Mouse (Mus musculus): ENCODE measurements around the gene Epc2. TPM values are rescaled to one million over a fixed set of nuclear protein-coding genes. Genes with fewer than 3 reads are reported as not detected.

Gene Epc2
- polyA plus RNA-seq, 1 experiment from 2014 or later, result 2.1 TPM

- H3K4me3 ChIP-seq (replicated peaks), result no peak overlapping the region
- H3K9me3 ChIP-seq (replicated peaks), result no peaks in the 10 kb centered on the region
- H3K27ac ChIP-seq, result no peak overlapping the region
- H3K9ac ChIP-seq, result no peak overlapping the region
- no peaks in the 10 kb centered on the region for H3K36me3 ChIP-seq
- H3K4me1 ChIP-seq (replicated peaks), result peaks cover 7% of the 10 kb centered on the region
- DNase-seq (no peak), ATAC-seq (ENCODE audit: low read depth) (no peak)
- 47% methylated on average over 2 of the region's 2 CpGs for WGBS (ENCODE audit: insufficient replicate concordance)
- H3K4me2 ChIP-seq, result no peak overlapping the region
- H3K27me3 ChIP-seq, result 0 out of 2 replicates have a peak, but pooled peaks cover 5% of the 10 kb centered on the region
Measured at GRCm38 (mm10) chr2:49446238-49446637, 5.0 kb upstream of the Epc2 start.

GRCm38 (mm10) chr2:49447586-49448475, 3.5 kb upstream of the Epc2 start:
- 56% methylated on average over 8 of the region's 8 CpGs for WGBS (ENCODE audit: insufficient replicate concordance)
- peaks cover 7% of the 10 kb centered on the region for H3K4me1 ChIP-seq (replicated peaks)

DNA sequence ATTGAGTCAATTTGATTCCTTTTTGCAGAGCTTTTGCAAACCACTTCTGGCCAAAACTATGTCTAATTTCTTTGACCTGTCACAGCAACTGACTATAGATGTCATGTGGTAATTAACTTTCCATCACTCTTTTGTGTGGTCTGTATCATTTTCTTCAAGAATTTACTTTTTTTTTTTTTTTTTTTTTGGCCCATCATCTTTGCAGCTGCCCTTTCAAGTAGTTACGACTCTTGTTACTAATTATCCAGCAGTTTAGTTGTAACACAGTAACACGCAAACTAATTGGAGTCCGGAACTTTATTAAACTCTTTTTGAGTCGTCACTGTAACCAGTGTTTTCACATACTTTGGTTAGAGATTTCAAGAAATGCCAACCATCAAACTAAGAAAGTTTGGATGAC, 819 bp upstream of the Epc2 start:
- Histone ChIP-seq H3K27me3 (0 out of 2 replicates have a peak, but pooled peaks cover 5% of the 10 kb centered on the region), H3K4me1 (replicated peaks) (peaks cover 25% of the 10 kb centered on the region), H3K9me3 (replicated peaks) (no peaks in the 10 kb centered on the region), H3K9ac (peak overlapping the region; percentile 90), H3K36me3 (no peaks in the 10 kb centered on the region), H3K4me2 (peak overlapping the region; percentile 91), H3K27ac (no peak overlapping the region), H3K4me3 (replicated peaks) (peak overlapping the region; percentile 90)
- ATAC-seq (ENCODE audit: low read depth) (no peak), DNase-seq (no peak)
- WGBS (ENCODE audit: insufficient replicate concordance), result 23% methylated on average over 4 of the region's 4 CpGs

More at GRCm38 (mm10) chr2:49447586-49448475, 3.5 kb upstream of the Epc2 start:
- H3K4me2 ChIP-seq, result no peak overlapping the region
- DNase-seq, result no peak
- H3K9ac ChIP-seq, result no peak overlapping the region
- 0 out of 2 replicates have a peak, but pooled peaks cover 5% of the 10 kb centered on the region for H3K27me3 ChIP-seq
- no peaks in the 10 kb centered on the region for H3K36me3 ChIP-seq
- H3K4me3 ChIP-seq (replicated peaks), result no peak overlapping the region
- H3K27ac ChIP-seq, result no peak overlapping the region
- H3K9me3 ChIP-seq (replicated peaks), result no peaks in the 10 kb centered on the region
- ATAC-seq (ENCODE audit: low read depth), result no peak

- ATAC-seq (ENCODE audit: low read depth) (peak; percentile 78), DNase-seq (peak; percentile 83)
- under 1% methylated on average over 41 of the region's 64 CpGs for WGBS (ENCODE audit: insufficient replicate concordance)
- no peaks in the 10 kb centered on the region for H3K9me3 ChIP-seq (replicated peaks)
- H3K4me1 ChIP-seq (replicated peaks), result peaks cover 30% of the 10 kb centered on the region
- no peaks in the 10 kb centered on the region for H3K36me3 ChIP-seq
- peak overlapping the region; percentile 90 for H3K4me3 ChIP-seq (replicated peaks)
- H3K27ac ChIP-seq, result peak overlapping the region; percentile 96
- peak overlapping the region; percentile 91 for H3K4me2 ChIP-seq
- H3K27me3 ChIP-seq, result 0 out of 2 replicates have a peak, but pooled peaks cover 5% of the 10 kb centered on the region
- peak overlapping the region; percentile 90 for H3K9ac ChIP-seq
Measured at GRCm38 (mm10) chr2:49451637-49452211, 438 bp downstream of the Epc2 start.

DNA sequence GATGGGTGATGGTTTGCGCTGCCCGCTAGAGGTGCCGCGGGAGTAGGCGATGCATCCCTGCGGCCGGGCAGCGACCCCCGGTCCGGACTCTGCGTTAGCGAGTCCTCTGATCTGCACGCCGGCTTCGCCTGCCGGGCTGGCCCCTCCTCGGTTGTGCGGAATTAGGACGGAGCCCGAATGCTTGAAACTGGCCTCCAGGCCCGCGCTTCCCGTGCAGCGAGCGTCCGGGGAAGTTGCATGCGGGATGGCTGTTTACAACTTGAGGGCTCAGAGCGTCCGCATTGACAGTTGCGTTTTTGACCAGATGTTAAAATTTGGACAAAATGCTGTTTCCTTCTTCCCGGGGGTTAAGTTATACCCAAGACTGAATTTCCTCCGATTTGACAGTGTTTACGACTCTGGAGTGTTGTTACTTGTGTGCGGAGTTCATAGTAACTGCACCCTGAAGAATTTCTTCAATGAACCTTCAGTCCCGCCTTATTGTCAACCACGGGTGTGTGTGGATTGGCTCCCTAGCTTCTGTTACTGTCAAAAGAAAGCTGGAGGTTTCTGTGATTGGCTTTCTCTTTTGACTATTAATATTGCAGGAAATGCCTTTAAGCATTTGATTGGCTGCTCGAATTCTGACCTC, 1.3 kb downstream of the Epc2 start:
- peak; percentile 72 for DNase-seq
- H3K36me3 ChIP-seq, result no peaks in the 10 kb centered on the region
- H3K4me3 ChIP-seq (replicated peaks), result peak overlapping the region; percentile 90
- peak overlapping the region; percentile 90 for H3K9ac ChIP-seq
- peaks cover 32% of the 10 kb centered on the region for H3K4me1 ChIP-seq (replicated peaks)
- H3K9me3 ChIP-seq (replicated peaks), result no peaks in the 10 kb centered on the region
- 0 out of 2 replicates have a peak, but pooled peaks cover 5% of the 10 kb centered on the region for H3K27me3 ChIP-seq
- peak overlapping the region; percentile 96 for H3K27ac ChIP-seq
- H3K4me2 ChIP-seq, result peak overlapping the region; percentile 91
- WGBS (ENCODE audit: insufficient replicate concordance), result under 1% methylated on average over 37 of the region's 37 CpGs
- ATAC-seq (ENCODE audit: low read depth), result peak; percentile 68

- Histone ChIP-seq H3K27ac (no peak overlapping the region), H3K9me3 (replicated peaks) (peaks cover 6% of the 10 kb centered on the region; the same call in 1 of the 2 replicates), H3K36me3 (no peaks in the 10 kb centered on the region), H3K4me2 (no peak overlapping the region), H3K27me3 (no peaks in the 10 kb centered on the region), H3K4me3 (replicated peaks) (no peak overlapping the region), H3K9ac (no peak overlapping the region), H3K4me1 (replicated peaks) (peaks cover 25% of the 10 kb centered on the region)
- ATAC-seq (ENCODE audit: low read depth) (no peak), DNase-seq (no peak)
- WGBS (ENCODE audit: insufficient replicate concordance), result 73% methylated on average over 2 of the region's 2 CpGs
Measured at GRCm38 (mm10) chr2:49457797-49458196, 6.5 kb downstream of the Epc2 start.

DNA sequence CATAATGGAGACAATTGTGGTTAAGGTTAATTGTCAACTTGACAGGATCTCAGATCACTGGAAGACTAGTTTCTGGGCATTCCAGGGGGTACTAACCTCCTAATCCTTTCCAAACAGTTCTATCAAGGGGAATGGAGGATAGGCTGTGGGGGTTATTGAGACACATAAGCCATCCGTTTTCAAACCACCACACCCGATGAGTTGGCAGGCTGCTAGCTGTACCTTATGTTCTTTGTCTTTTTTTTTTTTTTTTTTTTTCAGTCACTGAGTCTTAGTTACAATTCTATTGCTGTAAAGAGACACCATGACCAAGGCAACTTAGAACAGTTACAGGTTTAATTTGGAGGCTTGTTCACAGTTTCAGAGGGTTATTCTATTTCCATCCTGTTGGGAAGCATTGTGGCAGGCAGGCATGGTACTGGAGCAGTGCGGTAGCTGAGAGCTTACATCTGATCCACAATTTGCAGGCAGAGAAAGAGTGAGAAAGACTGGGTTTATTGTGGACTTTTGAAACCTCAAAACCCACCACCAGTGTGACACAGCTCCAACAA, 14.5 kb downstream of the Epc2 start:
- 50% methylated on average over 3 of the region's 3 CpGs for WGBS (ENCODE audit: insufficient replicate concordance)
- ATAC-seq (ENCODE audit: low read depth), result no peak
- DNase-seq, result no peak
- Histone ChIP-seq H3K9ac (no peak overlapping the region), H3K9me3 (replicated peaks) (peaks cover 6% of the 10 kb centered on the region; the same call in 1 of the 2 replicates), H3K27ac (no peak overlapping the region), H3K4me2 (no peak overlapping the region), H3K4me3 (replicated peaks) (no peak overlapping the region), H3K4me1 (replicated peaks) (peaks cover 24% of the 10 kb centered on the region), H3K36me3 (no peaks in the 10 kb centered on the region), H3K27me3 (no peaks in the 10 kb centered on the region)

GRCm38 (mm10) chr2:49467038-49467437, 15.8 kb downstream of the Epc2 start:
- Histone ChIP-seq H3K4me3 (replicated peaks) (no peak overlapping the region), H3K4me1 (replicated peaks) (peaks cover 32% of the 10 kb centered on the region), H3K36me3 (no peaks in the 10 kb centered on the region), H3K27me3 (no peaks in the 10 kb centered on the region), H3K9me3 (replicated peaks) (no peaks in the 10 kb centered on the region), H3K9ac (no peak overlapping the region), H3K27ac (no peak overlapping the region), H3K4me2 (no peak overlapping the region)
- ATAC-seq (ENCODE audit: low read depth), result no peak
- no peak for DNase-seq
- WGBS (ENCODE audit: insufficient replicate concordance), result 71% methylated on average over 1 of the region's 1 CpGs

- Histone ChIP-seq H3K9me3 (replicated peaks) (no peaks in the 10 kb centered on the region), H3K36me3 (no peaks in the 10 kb centered on the region), H3K4me2 (no peak overlapping the region), H3K4me1 (replicated peaks) (peaks cover 31% of the 10 kb centered on the region), H3K4me3 (replicated peaks) (no peak overlapping the region), H3K27ac (no peak overlapping the region), H3K27me3 (no peaks in the 10 kb centered on the region), H3K9ac (no peak overlapping the region)
- DNase-seq (no peak), ATAC-seq (ENCODE audit: low read depth) (no peak)
- 74% methylated on average over 3 of the region's 3 CpGs for WGBS (ENCODE audit: insufficient replicate concordance)
Measured at GRCm38 (mm10) chr2:49471188-49471587, 19.9 kb downstream of the Epc2 start.

DNA sequence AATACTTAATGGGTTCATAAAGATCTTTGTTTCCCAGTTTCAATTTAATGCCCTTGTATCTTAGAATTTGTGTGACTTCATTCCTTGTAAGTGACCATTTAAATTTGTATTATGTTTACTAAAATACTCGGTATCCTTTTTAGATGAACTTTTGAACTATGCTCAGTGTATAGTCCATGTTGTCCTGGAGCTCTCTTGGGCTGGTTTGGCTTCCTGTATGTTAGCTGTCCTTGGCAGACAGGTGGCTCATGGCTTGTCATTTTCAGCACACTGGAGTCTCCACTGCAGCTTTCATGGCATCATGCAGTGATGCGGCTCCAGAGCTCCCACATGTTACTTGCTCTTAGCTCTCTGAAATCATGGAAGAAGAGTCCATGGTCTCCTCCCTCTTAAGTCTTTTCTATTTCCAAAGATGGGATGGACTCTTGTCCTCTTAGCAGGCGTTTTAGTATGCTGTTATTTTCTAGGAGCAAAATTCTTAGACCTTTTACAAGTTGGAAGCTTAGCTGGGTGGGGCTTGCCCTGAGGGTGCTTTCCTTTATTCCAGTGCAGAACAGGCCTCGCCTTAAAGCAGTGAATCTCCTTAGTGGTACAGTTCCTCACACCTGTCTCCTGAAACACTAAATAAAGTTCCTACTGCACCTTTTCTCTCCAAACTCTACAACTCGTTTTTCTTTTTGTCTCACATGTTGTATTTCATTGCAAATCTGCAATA, 20.5 kb downstream of the Epc2 start:
- Histone ChIP-seq H3K4me3 (replicated peaks) (no peak overlapping the region), H3K9ac (no peak overlapping the region), H3K36me3 (no peaks in the 10 kb centered on the region), H3K9me3 (replicated peaks) (no peaks in the 10 kb centered on the region), H3K27ac (no peak overlapping the region), H3K4me2 (no peak overlapping the region), H3K27me3 (no peaks in the 10 kb centered on the region), H3K4me1 (replicated peaks) (peaks cover 31% of the 10 kb centered on the region)
- ATAC-seq (ENCODE audit: low read depth) (no peak), DNase-seq (no peak)
- WGBS (ENCODE audit: insufficient replicate concordance), result 61% methylated on average over 5 of the region's 5 CpGs
